Mouse (Mus musculus) embryo, embryonic 9.5 days (tissue): ENCODE measurements around the gene Ccdc27.
A peak's percentile ranks its signal among the peaks of the same experiment; 100 is the strongest.

ENCODE experiments used
- DNase-seq: peaks from one replicate; pipeline ENCODE4 v3.0.0-alpha.2; 2017; ENCODE audit errors: extremely low spot score

Gene Ccdc27

DNA sequence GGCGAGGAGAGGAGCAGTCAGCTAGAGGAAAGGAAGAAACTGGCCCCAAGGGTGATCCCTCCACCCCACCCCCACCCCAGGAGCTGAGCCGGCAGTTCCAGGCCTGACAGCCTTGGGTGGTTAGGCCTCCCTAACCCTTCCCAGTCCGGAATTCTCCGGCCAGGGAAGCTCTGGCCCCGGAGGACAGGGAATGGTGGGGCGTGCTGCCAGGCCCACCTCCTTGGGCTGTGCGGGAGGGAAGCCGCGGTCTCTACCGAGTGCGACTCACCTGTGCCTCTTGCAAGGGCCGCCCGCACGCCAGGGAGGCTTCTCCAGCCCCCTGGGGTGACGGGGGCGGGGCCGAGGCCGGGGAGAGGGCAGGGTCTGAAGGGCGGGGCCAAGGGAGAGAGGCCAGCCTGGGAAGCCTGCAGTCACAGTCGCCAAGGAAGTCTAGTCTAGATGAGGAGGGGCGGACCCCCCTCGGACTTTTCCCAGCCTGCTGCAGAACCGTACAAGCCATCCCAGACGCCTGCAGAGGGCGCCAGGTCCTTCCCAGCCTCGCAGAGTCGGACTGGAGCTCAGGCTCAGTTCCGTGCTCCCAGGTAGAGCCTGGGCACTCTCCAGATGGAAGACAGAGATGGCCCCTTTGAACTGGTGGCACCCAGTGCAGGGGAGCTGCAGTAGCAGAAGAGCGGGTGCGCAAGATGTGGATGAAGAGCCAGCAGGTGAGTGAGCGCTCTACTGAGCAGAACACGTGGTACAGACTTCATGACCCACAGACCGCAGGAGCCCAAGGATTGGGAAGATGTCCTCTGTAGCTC lies 16.6 kb downstream of the Ccdc27 start, which contains the start of gene Smim1:
TSS of gene Smim1 (minus strand) at position 590 of the 800 bp plus-strand sequence.
- peak; percentile 74 for DNase-seq

DNA sequence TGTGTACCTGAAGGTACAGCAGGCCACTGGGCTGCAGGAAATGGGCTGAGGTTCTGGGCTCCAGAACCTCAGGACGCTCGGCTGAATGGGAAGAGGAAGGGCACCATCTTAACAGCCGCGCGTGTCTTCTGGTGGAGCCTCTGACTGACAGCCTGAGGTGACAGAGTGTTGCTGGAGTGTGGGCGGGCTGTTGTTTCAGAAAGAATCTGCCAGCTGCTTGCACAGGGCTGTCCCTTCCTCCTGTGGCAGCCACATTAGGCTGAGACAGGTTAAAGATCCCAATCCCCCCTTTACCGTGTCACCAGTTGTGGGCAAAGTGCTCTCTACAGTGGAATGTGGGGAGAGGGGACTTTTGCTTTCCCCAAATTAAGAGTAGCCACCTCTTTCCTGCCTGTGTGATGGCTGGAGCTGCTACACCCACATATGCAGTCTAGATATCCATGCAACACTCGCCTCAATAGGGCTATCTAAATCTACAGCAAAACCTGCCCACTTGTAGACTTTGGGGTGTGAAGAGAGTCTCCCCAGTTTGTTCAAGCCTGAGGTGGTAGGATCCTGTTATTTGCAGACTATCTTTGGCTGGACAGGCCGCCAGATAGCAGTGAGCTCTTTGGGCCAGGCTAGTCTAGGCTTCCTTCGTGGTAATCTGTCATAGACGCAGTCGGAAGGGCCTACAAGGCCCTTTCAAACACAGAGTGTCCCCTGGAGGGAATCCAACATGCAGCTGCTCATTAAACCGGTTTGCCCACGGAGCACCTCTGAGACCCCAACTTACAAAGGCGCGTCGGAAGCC lies 17.6 kb downstream of the Ccdc27 start:
- no peak for DNase-seq

DNA sequence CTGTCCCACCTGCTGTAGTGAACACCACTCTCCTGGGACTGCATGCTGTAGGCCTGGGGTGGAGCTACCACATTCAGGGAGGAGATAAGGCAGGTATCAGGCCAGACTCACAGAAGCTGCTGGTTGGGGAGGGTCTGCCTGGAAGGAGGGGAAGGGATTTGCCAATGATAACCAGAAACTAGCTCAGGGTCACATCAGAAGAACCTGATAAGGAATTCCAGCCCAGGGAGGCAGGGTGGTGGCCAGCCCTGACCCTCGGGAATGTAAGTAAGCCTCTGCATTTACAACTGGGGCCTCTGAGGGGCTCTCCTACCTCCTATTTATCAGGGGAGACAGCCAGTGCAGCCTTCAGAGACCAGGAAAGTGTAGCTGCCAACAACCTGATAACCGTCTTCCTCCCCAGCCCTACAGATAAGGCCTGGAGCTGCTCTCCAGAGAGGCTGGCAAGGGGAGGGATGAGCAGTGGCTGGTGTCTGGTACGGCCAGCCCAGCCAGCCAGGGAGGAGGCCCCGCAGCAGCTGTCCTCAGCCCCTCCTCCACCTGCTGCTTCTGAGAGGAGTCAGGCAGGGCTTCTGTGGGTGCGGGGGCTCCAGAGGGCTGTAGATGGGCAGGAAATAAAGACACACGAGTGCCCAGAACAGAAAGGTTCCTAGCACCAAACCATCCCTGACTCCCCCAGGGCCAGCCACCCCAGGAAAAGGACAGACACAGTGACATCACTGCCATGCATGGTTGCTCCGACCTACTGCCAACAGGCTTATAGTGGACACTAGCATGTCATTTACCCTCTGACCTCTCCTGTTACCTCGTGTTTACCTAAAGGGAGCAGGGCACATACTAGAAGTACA lies 18.5 kb downstream of the Ccdc27 start:
- peak; percentile 19 for DNase-seq

DNA sequence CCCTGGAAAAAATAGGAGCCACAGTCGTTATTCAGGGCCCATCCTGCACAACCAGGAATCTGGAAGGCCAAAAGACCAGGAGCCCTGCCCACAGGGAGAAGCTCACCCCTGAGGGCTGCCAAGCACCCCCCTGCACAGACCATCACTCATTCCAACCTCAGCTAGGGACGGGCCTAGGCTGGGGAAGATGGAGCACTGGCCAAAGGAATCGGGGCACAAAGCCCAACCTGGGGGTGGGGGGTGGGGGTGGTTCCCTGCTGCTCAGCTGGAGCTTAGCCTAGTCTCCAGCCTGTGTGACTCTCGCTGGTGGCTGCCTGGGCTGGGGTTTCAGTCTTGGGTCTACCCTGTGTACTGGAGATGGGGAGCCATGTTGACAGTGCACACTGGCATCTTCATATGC lies 19.6 kb downstream of the Ccdc27 start:
- no peak for DNase-seq

DNA sequence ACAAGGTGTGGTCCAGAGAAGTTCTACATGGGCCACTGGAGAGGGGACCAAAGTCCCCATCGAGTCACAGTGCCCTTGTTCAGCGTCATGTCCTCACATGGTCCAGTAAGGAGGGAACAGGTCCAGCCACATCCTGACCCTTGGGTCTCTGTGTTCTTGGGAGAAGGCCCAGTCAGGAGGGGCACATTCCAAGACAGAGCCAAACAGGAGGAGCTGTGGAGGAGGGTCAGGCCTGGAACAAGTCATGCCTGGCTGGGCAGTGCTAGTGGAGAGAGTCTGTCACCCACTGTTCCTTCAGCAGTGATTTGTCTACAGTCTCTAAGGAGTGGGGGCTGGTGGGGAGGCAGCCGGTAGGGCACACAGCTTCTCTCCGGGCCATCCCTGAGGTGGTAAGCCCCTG lies 20.1 kb downstream of the Ccdc27 start:
- no peak for DNase-seq

DNA sequence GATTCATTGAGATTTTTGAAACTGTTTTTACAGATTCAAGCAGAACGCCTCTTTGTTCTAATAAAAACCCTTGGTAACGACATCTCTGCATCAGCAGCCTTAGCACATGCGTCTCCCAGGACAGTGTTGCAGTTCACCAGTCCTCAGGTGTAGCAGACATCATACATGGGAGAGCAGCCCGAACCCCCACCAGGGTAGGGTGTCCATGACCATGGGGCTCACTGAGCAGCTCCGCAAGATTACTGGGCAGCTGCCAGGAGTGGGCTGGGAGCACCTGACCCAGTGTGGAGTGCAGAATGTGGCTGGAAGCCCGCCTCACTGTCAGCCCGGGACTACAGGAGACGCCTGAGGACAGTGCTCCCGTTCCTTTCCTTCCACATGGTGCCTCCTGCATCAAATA lies 21.0 kb downstream of the Ccdc27 start:
- no peak for DNase-seq

DNA sequence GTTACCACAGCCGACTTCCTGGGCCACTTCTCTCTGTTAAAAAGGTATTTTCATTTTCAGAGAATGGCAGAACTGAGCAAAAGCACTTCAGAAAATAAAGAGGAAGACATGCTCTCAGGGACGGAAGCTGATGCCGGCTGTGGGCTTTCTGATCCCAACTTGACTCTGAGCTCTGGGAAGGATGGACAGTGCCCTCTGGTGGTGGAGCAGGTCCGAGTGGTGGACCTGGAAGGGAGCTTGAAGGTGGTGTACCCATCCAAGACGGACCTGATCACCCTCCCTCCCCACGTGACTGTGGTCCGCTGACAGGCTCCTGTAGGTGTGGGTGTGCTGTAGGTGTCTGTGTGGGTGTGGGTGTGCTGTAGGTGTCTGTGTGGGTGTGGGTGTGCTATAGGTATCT lies 22.9 kb downstream of the Ccdc27 start:
- DNase-seq = no peak

DNA sequence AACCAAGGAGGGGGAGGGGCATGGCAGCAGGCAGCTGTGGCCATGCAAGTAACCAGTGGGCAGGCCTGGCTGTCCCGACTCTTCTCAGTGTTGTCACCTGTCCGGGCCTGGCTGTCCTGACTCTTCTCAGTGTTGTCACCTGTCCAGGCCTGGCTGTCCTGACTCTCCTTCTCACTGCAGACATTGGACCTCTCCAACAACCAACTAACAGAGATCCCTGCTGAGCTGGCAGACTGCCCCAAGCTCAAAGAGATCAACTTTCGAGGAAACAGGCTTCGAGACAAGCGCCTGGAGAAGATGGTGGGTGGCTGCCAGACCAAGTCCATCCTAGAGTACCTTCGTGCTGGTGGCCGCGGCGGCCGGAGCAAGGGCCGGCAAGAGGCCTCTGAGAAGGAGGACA lies 27.0 kb downstream of the Ccdc27 start:
- no peak for DNase-seq

DNA sequence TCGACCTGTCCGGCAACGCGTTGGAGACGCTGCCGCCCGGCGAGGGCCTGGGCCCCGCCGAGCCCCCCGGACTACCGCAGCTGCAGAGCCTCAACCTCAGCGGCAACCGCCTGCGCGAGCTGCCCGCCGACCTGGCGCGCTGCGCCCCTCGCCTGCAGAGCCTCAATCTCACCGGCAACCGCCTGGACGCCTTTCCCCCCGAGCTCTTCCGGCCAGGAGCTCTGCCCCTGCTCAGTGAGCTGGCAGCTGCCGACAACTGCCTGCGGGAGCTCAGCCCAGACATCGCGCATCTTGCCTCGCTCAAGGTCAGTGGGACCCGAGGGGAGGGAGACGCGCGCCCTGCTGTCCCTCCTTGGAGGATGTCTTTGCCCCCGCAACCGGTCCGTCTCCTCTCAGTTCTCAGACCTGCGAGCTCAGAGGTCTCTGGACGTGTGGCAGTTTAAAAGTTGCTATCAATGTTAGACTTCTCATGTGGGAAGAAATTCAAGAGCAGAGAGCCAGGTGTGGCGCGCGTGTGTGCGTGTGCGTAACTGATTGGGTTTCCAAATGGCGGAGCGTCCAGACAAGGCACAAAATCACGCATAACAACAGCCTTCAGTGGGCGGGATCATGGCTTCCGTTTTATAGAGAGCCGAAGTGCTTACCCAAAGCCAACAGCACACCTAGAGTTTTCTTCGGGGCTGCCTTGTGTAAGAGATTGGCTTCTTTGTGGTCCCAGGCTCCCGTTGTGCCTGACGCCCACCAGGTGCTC lies 30.2 kb downstream of the Ccdc27 start:
- DNase-seq = no peak

DNA sequence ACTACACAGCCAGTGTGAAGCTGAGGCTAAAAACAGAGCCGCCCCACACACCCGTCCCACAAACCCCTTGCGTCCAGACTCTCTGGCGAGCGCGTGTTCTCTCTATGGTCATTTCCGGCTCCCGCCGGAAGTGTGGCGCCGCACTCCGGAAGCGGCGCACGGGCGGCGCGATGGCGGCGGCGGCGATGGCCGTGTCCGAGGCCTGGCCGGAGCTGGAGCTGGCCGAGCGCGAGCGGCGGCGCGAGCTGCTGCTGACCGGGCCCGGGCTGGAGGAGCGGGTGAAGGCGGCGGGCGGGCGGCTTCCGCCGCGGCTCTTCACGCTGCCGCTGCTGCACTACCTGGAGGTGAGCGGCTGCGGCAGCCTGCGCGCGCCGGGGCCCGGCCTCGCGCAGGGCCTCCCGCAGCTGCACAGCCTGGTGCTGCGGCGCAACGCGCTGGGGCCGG lies 30.8 kb downstream of the Ccdc27 start, which contains the start of gene Lrrc47:
TSS of gene Lrrc47 (plus strand) at position 86 of the 444 bp plus-strand sequence.
- DNase-seq = peak; percentile 83

DNA sequence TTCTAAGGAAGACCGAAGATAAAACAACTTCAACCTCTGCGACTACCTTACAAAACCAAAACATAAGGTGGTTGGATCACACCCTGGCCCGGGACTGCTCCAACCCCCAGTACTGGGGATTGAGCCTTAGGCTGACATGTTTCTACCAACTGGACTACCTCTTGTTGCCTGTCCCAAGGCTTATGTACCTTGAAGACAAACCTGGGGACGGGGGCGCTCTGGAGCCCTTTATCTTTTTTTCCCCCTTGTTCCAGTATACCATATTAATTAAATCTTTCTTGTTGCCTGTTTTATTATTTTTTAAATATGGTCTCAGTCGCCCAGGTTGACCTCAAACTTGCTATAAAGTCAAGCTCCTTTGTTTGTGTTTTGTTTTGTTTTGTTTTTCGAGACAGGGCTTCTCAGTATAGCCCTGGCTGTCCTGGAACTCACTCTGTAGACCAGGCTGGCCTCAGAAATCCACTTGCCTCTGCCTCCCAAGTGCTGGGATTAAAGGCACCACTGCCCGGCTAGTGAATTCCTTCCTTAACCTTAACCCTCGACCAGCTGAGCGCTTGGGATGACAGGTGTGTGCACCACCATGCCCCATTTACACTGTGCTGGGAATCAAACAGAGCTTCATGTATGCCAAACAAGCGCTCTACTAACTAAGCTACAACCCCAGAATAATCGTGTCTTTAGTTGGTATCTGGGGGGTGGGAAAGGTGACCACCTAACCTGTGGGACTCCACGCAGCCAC lies 31.4 kb downstream of the Ccdc27 start:
- DNase-seq = no peak

DNA sequence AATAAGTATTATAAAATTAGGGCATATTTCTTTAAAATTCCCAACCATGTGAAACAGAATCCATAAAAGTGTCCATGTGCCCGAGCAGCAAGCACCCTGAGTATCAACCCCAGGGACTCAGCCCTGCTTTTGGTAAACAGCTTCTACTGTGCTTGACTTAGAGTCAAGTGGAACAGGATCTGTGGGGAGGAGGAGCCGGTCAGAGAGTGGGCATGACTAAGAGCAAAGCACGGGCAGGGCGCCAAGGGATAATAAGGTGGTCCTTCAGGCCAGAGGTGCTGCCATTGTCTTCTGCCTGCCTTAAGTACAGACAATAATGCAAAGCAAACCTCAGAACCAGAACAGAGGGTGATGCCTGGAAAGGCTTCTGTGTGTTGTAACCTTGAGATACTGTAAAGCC lies 34.7 kb downstream of the Ccdc27 start:
- no peak for DNase-seq

DNA sequence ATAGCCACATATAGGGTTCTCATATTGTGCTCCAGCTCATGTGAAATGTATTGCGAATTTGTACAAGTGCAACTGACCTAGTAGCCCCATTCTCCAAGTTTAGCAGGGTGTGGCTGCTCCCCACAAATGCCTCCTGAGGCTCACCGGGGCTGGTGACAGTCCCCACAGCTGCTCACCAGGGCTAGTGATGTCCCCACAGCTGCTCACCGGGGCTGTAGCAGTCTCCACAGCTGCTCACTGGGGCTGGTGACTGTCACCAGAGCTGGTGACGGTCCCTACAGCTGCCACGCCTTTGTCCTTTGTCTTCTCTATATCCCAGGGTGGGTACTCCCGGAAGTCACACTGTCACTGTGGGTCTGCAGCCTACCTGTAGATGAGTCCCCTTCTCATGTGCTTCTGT lies 36.2 kb downstream of the Ccdc27 start:
- DNase-seq = no peak

DNA sequence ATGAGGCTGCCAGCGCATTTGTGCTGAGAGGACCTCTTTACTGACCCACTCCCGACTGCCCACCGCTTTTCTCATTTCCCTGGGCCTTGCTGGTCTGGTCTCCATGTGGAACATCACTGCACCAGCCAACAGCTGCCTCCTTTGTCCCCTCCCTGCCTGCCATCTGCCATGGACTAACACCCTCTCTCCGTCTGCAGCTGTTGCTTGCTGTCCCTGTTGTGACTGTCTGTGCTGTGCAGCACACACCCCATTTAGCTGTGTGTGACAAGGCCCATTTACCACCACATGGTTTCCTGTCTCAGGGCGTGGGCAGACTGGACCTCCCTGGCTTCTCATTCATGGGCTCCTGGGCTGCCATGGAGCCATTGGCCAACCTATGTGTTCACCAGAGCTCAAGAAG lies 37.0 kb downstream of the Ccdc27 start:
- no peak for DNase-seq

DNA sequence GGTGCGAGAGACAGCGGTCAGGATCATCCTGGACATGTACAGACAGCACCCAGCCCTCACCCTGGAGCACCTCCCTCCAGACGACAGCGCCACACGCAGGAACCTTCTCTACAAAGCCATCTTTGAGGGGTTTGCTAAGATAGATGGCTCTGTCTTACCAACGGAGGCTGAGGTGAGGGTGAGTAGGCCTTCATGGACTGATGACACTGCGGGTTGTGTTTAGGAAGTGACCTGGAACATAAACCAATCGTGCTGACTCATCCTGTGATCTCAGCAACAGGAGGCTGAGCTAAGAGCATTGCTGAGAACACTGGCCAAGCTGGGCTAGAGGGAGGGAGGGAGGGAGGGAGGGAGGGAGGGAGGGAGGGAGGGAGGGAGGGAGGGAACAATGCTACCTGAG lies 49.0 kb downstream of the Ccdc27 start:
- DNase-seq = no peak

DNA sequence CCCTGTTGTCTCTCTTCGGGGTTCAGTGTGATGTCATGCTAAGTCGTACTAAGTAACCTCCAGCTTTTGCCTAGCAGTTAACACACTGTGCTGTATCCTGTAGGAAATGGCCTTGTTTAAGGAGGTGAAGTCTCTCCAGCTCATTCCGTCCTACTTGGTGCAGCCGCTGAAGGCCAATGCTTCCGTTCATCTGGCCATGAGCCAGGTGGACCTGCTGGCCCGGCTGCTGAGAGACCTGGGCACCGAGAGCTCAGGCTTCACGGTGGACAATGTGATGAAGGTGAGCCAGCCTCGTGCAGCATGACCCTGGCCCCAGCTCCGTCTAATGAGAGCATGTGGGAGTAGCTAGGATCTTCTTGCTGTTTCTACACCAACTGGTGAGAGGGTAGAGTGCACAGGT lies 49.8 kb downstream of the Ccdc27 start:
- no peak for DNase-seq

DNA sequence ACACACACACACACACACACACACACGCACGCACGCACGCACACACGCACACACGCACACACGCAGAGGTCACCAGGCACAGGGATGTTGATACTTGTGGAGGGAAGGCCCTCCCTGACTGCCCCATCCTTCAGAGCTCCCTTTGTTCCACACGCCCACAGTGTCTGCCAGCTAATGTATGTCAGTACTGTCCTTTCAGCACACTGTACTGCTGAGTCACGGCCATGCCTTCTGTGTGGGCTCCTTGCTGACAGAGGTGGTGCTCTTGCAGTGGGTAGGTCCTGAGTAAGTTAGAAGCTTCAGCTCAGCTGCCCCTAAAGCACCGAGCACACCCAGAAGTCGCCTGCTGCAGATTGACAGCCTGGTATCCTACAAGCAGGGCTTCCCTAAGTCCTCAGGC lies 62.0 kb downstream of the Ccdc27 start:
- no peak for DNase-seq

DNA sequence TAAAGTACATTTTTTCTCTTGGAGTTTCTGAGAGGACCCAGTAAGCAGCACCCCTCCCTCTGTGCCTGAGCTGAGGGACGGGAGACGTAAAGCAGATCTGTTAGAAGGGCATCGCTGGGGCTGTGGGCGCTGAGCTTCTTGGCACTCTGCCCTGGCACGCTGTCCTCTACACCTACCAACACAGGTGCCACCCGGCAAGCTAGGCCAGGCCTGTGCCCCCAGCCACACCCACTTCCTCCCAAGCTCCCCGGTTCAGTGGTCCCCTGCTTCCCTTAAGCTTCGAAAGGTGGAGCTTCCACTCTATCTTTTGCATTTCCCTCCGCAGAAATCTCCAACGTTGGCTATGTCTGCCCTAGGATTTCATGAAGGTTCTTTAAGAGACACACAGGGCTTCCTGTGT lies 63.2 kb downstream of the Ccdc27 start:
- no peak for DNase-seq
